Mouse (Mus musculus) midbrain, postnatal 0 days (tissue): ENCODE measurements around the gene Lpin2. TPM values are rescaled to one million over a fixed set of nuclear protein-coding genes. Genes with fewer than 3 reads are reported as not detected.
A peak's percentile ranks its signal among the peaks of the same experiment; 100 is the strongest.

Source experiments
- ATAC-seq: fragments of 200-750 bp; cut with Nextera tagmentation; 2 replicates; pipeline ENCODE4 v1.8.0; 2017; ENCODE audit warnings: moderate number of reproducible peaks, mild to moderate bottlenecking, moderate TSS enrichment, moderate library complexity; ENCODE audit not compliant: low FRiP score
- DNase-seq: peaks from one replicate; pipeline ENCODE4 v3.0.0-alpha.2; 2015; ENCODE audit warnings: low spot score
- H3K27ac ChIP-seq: fragments of 300-500 bp; sonication (generic); 2 replicates; pipeline ENCODE4 v1.5.1; 2014; ENCODE audit warnings: low read depth, mild to moderate bottlenecking, low read length, mixed read lengths
- H3K27me3 ChIP-seq: fragments of 300-500 bp; sonication (generic); 2 replicates; pipeline ENCODE4 v1.6.1; 2014; ENCODE audit warnings: low read length, control low read depth, mixed read lengths; ENCODE audit not compliant: insufficient read depth
- H3K36me3 ChIP-seq: fragments of 300-500 bp; sonication (generic); 2 replicates; pipeline ENCODE4 v1.6.1; 2014; ENCODE audit warnings: low read length, control low read depth, mixed read lengths; ENCODE audit not compliant: insufficient read depth
- H3K4me1 ChIP-seq: fragments of 300-500 bp; sonication (generic); 2 replicates; pipeline ENCODE4 v1.6.1; 2014; ENCODE audit warnings: mild to moderate bottlenecking, control low read depth, antibody characterized with exemption, low read length, mixed read lengths; ENCODE audit not compliant: insufficient read depth
- H3K4me2 ChIP-seq: fragments of 300-500 bp; sonication (generic); 2 replicates; pipeline ENCODE4 v1.6.1; 2014; ENCODE audit warnings: low read depth, mild to moderate bottlenecking, low read length, mixed read lengths; ENCODE audit not compliant: poor library complexity, severe bottlenecking
- H3K4me3 ChIP-seq: fragments of 300-500 bp; sonication (generic); 2 replicates; pipeline ENCODE4 v1.5.1; 2014; ENCODE audit warnings: low read depth, mild to moderate bottlenecking, low read length, moderate library complexity
- H3K9ac ChIP-seq: fragments of 300-500 bp; sonication (generic); replicated peaks from 2 replicates; pipeline ENCODE4 v1.6.1; 2014; ENCODE audit warnings: mild to moderate bottlenecking, low read length, moderate library complexity, mixed read lengths; ENCODE audit not compliant: poor library complexity, severe bottlenecking
- H3K9me3 ChIP-seq: fragments of 300-500 bp; sonication (generic); 2 replicates; pipeline ENCODE4 v1.6.1; 2016; ENCODE audit warnings: low read length, control low read depth
- CTCF ChIP-seq: IDR thresholded peaks from 2 replicates; pipeline ENCODE4 v1.5.1; 2016; ENCODE audit warnings: antibody characterized with exemption, mild to moderate bottlenecking
- WGBS: fragments of 180-500 bp; shearing (Covaris S2); extraction: QIAGEN DNeasy Blood & Tissue Kit; methylation state at CpG from one replicate; pipeline ENCODE4 v1.1.7; 2014; 5-methylcytosine and 5-hydroxymethylcytosine counted together
- polyA plus RNA-seq: library from polyadenylated mRNA; unstranded; fragments of >200 nt; fragmentation: Nextera tagmentation; extraction: Ambion mirVana; gene quantifications from 2 replicates; pipeline ENCODE4 v1.2.1, GENCODE M21; 2015
- total RNA-seq: library from RNA; depleted of rRNA; stranded (reverse); fragments of >200 nt; gene quantifications from 2 replicates; pipeline ENCODE4 v1.2.3, GENCODE M21; 2014

Gene Lpin2
- total and polyA plus RNA-seq, 2 experiments from 2014 or later: 39.1 to 53.4 TPM

GRCm38 (mm10) chr17:71194906-71195632, 12.7 kb downstream of the Lpin2 start:
- ATAC-seq: no peak
- H3K9ac ChIP-seq: no peak overlapping the region
- no peak overlapping the region for H3K27ac ChIP-seq
- TF ChIP-seq CTCF: no peak
- DNase-seq: no peak
- H3K4me3 ChIP-seq: no peak overlapping the region
- H3K4me1 ChIP-seq: no peaks in the 10 kb centered on the region
- 87% methylated on average over 3 of the region's 3 CpGs for WGBS
- no peaks in the 10 kb centered on the region for H3K9me3 ChIP-seq
- H3K36me3 ChIP-seq: no peaks in the 10 kb centered on the region
- no peak overlapping the region for H3K4me2 ChIP-seq
- no peaks in the 10 kb centered on the region for H3K27me3 ChIP-seq

DNA sequence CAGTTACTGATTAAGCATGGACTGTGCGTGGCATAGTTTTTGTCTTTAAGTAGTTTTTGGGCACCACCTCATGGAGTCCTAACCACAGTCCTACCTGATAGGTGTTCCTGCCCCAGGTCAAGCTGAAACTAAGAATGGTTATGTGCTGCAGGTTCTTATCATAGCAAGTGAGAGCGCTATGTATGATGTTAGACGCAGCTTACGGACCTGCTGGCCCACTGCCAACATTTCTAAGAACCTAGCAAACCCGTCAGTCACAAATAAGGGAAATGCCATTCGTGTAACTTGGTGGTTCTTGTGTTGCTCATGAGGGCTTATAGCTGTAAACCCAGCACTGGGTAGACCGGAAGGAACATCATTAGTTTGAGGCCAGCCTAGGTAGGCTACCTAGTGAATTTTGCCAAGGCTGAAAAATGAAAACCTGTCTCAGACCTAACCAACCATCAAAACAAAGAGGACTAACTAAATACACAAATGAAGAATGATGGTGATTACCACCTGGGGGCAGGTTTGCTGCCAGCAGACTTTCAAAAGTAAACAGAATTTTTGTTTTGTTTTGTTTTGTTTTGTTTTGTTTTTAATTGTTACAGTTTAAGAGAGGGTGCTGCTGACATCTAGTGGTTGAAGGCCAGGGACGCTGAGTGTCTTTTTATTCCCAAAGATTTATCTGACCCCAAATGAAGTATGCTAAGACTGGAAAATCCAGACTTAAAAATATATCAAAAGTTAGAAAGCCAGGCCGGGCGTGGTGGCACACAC, 13.5 kb downstream of the Lpin2 start:
- no peak for ATAC-seq
- Histone ChIP-seq H3K27me3 (no peaks in the 10 kb centered on the region), H3K9me3 (no peaks in the 10 kb centered on the region), H3K36me3 (no peaks in the 10 kb centered on the region), H3K4me3 (no peak overlapping the region), H3K27ac (no peak overlapping the region), H3K4me1 (no peaks in the 10 kb centered on the region), H3K9ac (no peak overlapping the region), H3K4me2 (no peak overlapping the region)
- WGBS: 51% methylated on average over 10 of the region's 10 CpGs
- peak; percentile 78 for TF ChIP-seq CTCF
- DNase-seq: peak; percentile 58

- H3K4me2 ChIP-seq: no peak overlapping the region
- H3K27me3 ChIP-seq: no peaks in the 10 kb centered on the region
- TF ChIP-seq CTCF: no peak
- no peak overlapping the region for H3K27ac ChIP-seq
- H3K9me3 ChIP-seq: no peaks in the 10 kb centered on the region
- no peak overlapping the region for H3K9ac ChIP-seq
- H3K4me1 ChIP-seq: no peaks in the 10 kb centered on the region
- no peak for ATAC-seq
- 61% methylated on average over 3 of the region's 3 CpGs for WGBS
- DNase-seq: no peak
- no peak overlapping the region for H3K4me3 ChIP-seq
- H3K36me3 ChIP-seq: no peaks in the 10 kb centered on the region
Measured at GRCm38 (mm10) chr17:71196415-71196814, 14.1 kb downstream of the Lpin2 start.

GRCm38 (mm10) chr17:71199346-71199745, 17.0 kb downstream of the Lpin2 start:
- WGBS: 76% methylated on average over 3 of the region's 3 CpGs
- ATAC-seq: no peak
- no peak overlapping the region for H3K4me2 ChIP-seq
- no peak overlapping the region for H3K27ac ChIP-seq
- no peak for DNase-seq
- no peaks in the 10 kb centered on the region for H3K9me3 ChIP-seq
- H3K4me1 ChIP-seq: no peaks in the 10 kb centered on the region
- H3K9ac ChIP-seq: no peak overlapping the region
- H3K36me3 ChIP-seq: no peaks in the 10 kb centered on the region
- no peak overlapping the region for H3K4me3 ChIP-seq
- TF ChIP-seq CTCF: peak; percentile 41
- no peaks in the 10 kb centered on the region for H3K27me3 ChIP-seq

- H3K36me3 ChIP-seq: no peaks in the 10 kb centered on the region
- no peak for ATAC-seq
- no peak overlapping the region for H3K4me3 ChIP-seq
Measured at GRCm38 (mm10) chr17:71202136-71202535, 19.8 kb downstream of the Lpin2 start.

More at GRCm38 (mm10) chr17:71202136-71202535, 19.8 kb downstream of the Lpin2 start:
- no peaks in the 10 kb centered on the region for H3K27me3 ChIP-seq
- DNase-seq: no peak
- TF ChIP-seq CTCF: no peak
- 76% methylated on average over 4 of the region's 4 CpGs for WGBS
- no peak overlapping the region for H3K9ac ChIP-seq
- H3K9me3 ChIP-seq: no peaks in the 10 kb centered on the region
- no peak overlapping the region for H3K4me2 ChIP-seq
- H3K27ac ChIP-seq: no peak overlapping the region
- H3K4me1 ChIP-seq: no peaks in the 10 kb centered on the region
